Mouse (Mus musculus): Measurements from ENCODE around the gene Spc24. TPM values are rescaled to one million over a fixed set of nuclear protein-coding genes. Genes with fewer than 3 reads are reported as not detected.
A peak's percentile ranks its signal among the peaks of the same experiment; 100 is the strongest.

The Spc24 gene
- polyA plus RNA-seq, 1 experiment from 2014 or later = 89.8 TPM

DNA sequence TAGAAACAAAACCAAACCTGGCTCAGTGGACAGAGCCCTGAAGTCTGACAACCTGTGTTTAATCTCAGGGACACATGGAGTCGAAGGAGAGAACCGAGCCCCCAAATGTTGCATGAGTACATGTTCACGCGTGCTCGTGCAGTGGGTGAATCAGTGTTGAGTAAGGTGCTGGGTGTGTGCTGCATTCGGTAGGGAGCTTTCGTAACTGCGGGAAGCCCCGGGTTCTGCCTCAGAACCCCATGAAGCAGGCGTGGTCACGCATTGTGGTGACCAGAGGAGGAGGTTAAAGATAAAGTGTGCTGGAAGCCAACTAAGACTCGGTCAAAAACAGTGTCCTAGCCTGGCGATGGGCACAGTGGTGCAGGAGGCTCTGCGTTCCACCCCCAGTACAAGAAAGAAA lies 19.7 kb downstream of the Spc24 start:
- H3K4me2 ChIP-seq = no peak overlapping the region
- H3K4me3 ChIP-seq = no peak overlapping the region
- H3K27me3 ChIP-seq = no peaks in the 10 kb centered on the region
- peaks cover 92% of the 10 kb centered on the region for H3K36me3 ChIP-seq
- H3K27ac ChIP-seq = no peak overlapping the region
- ATAC-seq (ENCODE audit: insufficient number of reproducible peaks, low FRiP score, low TSS enrichment, low read depth) = no peak
- no peak overlapping the region for H3K9ac ChIP-seq
- no peaks in the 10 kb centered on the region for H3K9me3 ChIP-seq
- H3K4me1 ChIP-seq = no peaks in the 10 kb centered on the region
- WGBS = 86% methylated on average over 14 of the region's 14 CpGs

DNA sequence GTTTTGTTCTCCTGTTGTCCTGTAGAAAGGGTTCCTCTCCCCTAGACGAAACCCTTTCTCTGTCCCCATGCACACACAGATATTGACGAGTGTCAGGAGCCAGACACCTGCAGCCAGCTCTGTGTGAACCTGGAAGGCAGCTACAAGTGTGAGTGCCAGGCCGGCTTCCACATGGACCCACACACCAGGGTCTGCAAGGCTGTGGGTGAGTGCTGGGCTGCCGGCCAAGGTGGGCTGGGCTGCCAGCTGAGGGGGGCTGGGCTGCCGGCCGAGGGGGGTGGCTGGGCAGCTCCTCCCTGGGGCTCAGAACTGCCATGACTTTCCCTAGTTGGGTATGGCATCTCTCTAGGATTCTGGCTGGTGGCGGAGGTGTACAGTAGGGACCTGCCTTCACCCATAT lies 21.3 kb downstream of the Spc24 start:
- Histone ChIP-seq H3K4me3 (no peak overlapping the region), H3K9ac (no peak overlapping the region), H3K4me2 (no peak overlapping the region), H3K9me3 (no peaks in the 10 kb centered on the region), H3K36me3 (peaks cover 92% of the 10 kb centered on the region), H3K27me3 (no peaks in the 10 kb centered on the region), H3K27ac (no peak overlapping the region), H3K4me1 (no peaks in the 10 kb centered on the region)
- ATAC-seq (ENCODE audit: insufficient number of reproducible peaks, low FRiP score, low TSS enrichment, low read depth) = no peak
- 87% methylated on average over 7 of the region's 7 CpGs for WGBS

DNA sequence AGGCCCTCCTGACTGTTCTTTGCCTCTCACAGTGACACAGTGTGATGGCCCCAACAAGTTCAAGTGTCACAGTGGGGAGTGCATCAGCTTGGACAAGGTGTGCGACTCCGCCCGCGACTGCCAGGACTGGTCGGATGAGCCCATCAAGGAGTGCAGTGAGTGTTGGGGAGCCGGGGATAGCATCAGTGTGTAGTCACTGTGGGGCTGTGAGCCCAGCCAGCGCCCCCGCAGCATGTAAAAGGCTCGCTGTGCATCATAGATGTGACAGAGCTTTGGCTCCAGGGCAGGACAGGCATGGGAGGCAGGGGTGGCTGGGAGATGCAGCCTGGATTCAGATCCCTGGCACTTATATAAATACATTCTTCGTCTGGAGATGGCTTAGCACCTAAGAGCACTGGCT lies 22.9 kb downstream of the Spc24 start:
- no peak overlapping the region for H3K9ac ChIP-seq
- no peaks in the 10 kb centered on the region for H3K4me1 ChIP-seq
- WGBS = 77% methylated on average over 10 of the region's 10 CpGs
- H3K27me3 ChIP-seq = no peaks in the 10 kb centered on the region
- peaks cover 97% of the 10 kb centered on the region for H3K36me3 ChIP-seq
- no peak overlapping the region for H3K4me3 ChIP-seq
- H3K9me3 ChIP-seq = no peaks in the 10 kb centered on the region
- no peak overlapping the region for H3K27ac ChIP-seq
- H3K4me2 ChIP-seq = no peak overlapping the region
- ATAC-seq (ENCODE audit: insufficient number of reproducible peaks, low FRiP score, low TSS enrichment, low read depth) = no peak

DNA sequence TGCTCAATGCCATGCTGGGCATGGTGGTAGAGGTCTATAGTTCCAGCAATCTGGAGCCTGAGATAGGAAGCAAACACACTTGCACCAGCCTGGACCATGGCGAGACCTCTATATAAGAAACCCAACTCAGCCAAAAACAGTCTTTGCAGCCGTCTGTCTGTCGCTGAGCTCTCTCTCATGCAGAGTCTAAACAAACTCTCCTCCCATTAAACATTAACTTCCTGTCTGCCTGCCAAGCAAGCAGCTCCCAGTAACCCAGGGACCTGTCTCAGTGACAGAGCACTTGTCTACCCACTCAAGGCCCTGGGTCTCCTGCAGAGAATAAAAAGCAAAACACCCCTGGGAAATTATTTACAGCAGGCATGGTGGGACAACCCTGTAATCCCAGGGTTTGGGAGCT lies 23.5 kb downstream of the Spc24 start:
- Histone ChIP-seq H3K4me2 (no peak overlapping the region), H3K27me3 (no peaks in the 10 kb centered on the region), H3K4me1 (no peaks in the 10 kb centered on the region), H3K4me3 (no peak overlapping the region), H3K36me3 (peaks cover 97% of the 10 kb centered on the region), H3K9me3 (no peaks in the 10 kb centered on the region), H3K27ac (no peak overlapping the region), H3K9ac (no peak overlapping the region)
- no peak for ATAC-seq (ENCODE audit: insufficient number of reproducible peaks, low FRiP score, low TSS enrichment, low read depth)
- WGBS = 85% methylated on average over 3 of the region's 3 CpGs

DNA sequence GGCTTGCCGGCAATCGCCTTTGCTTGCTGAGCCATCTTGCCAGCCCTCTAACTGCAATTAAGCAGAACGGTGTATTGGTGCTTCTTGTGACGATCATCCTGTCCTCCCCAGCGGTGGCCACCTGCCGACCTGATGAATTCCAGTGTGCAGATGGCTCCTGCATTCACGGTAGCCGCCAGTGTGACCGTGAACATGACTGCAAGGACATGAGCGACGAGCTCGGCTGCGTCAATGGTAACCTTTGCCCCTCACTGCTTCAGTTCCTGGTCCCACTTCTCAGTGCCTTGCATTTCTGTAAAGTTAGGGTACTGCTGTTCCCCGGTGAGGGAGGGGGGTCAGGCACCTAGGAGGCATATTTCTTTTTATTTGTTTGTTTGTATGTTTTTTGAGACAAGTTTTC lies 25.0 kb downstream of the Spc24 start:
- no peaks in the 10 kb centered on the region for H3K27me3 ChIP-seq
- ATAC-seq (ENCODE audit: insufficient number of reproducible peaks, low FRiP score, low TSS enrichment, low read depth) = no peak
- peaks cover 97% of the 10 kb centered on the region for H3K36me3 ChIP-seq
- H3K27ac ChIP-seq = no peak overlapping the region
- no peak overlapping the region for H3K4me3 ChIP-seq
- no peaks in the 10 kb centered on the region for H3K9me3 ChIP-seq
- no peak overlapping the region for H3K4me2 ChIP-seq
- WGBS = 92% methylated on average over 14 of the region's 14 CpGs
- no peak overlapping the region for H3K9ac ChIP-seq
- H3K4me1 ChIP-seq = no peaks in the 10 kb centered on the region

DNA sequence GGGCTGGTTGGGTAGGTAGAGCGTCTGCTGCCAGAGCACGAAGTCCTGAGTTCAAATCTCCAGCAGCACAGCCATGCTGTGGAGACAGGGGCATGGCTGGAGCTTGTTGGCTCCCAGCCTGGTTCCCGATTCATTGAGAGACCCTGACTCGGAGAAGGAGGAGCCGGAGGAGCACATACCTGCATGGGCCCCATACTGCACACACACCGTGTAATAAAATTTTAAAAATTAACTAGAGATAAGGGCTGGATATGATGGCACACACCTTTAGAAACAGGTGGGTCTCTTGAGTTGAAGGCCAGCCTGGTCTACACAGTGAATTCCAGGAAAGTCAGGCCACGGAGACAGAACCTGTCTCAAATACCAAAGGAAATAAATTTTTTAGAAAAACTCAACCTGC lies 26.1 kb downstream of the Spc24 start:
- Histone ChIP-seq H3K27me3 (no peaks in the 10 kb centered on the region), H3K9ac (no peak overlapping the region), H3K36me3 (peaks cover 85% of the 10 kb centered on the region), H3K4me3 (no peak overlapping the region), H3K9me3 (no peaks in the 10 kb centered on the region), H3K4me1 (peaks cover 6% of the 10 kb centered on the region; the same call in 1 of the 2 replicates), H3K27ac (no peak overlapping the region), H3K4me2 (no peak overlapping the region)
- 90% methylated on average over 7 of the region's 7 CpGs for WGBS
- ATAC-seq (ENCODE audit: insufficient number of reproducible peaks, low FRiP score, low TSS enrichment, low read depth) = no peak

DNA sequence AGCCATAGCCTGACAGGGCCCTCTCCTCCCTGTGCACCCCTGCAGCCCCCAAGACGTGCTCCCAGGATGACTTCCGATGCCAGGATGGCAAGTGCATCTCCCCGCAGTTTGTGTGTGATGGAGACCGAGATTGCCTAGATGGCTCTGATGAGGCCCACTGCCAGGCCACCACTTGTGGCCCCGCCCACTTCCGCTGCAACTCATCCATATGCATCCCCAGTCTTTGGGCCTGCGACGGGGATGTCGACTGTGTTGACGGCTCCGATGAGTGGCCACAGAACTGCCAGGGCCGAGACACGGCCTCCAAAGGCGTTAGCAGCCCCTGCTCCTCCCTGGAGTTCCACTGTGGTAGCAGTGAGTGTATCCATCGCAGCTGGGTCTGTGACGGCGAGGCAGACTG lies 26.7 kb downstream of the Spc24 start:
- no peaks in the 10 kb centered on the region for H3K27me3 ChIP-seq
- ATAC-seq (ENCODE audit: insufficient number of reproducible peaks, low FRiP score, low TSS enrichment, low read depth) = no peak

DNA sequence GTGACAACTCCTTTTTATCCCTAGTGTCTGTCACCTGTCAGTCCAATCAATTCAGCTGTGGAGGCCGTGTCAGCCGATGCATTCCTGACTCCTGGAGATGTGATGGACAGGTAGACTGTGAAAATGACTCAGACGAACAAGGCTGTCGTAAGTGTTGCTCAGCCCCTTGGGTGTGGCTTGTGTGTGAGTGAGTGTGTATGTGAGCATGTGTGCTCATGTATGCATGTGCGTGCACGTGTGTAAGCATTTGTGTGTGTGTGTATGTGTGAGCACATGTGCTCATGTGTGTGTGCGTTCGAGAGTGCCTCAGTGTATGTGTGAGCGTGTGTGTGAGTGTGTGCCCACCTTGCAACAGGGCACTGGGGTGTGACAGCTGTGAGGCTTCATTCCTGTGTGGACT lies 27.8 kb downstream of the Spc24 start:
- Histone ChIP-seq H3K4me3 (no peak overlapping the region), H3K27me3 (no peaks in the 10 kb centered on the region), H3K36me3 (peaks cover 68% of the 10 kb centered on the region), H3K9ac (no peak overlapping the region), H3K4me2 (no peak overlapping the region), H3K9me3 (no peaks in the 10 kb centered on the region), H3K4me1 (peaks cover 14% of the 10 kb centered on the region; the same call in 1 of the 2 replicates), H3K27ac (no peak overlapping the region)
- ATAC-seq (ENCODE audit: insufficient number of reproducible peaks, low FRiP score, low TSS enrichment, low read depth) = no peak
- WGBS = 87% methylated on average over 9 of the region's 9 CpGs

More for the DNA sequence above, 26.7 kb downstream of the Spc24 start:
- 95% methylated on average over 17 of the region's 17 CpGs for WGBS
- H3K9ac ChIP-seq = no peak overlapping the region
- no peak overlapping the region for H3K4me2 ChIP-seq
- no peak overlapping the region for H3K4me3 ChIP-seq
- peaks cover 11% of the 10 kb centered on the region; the same call in 1 of the 2 replicates for H3K4me1 ChIP-seq
- H3K27ac ChIP-seq = no peak overlapping the region
- H3K36me3 ChIP-seq = peaks cover 80% of the 10 kb centered on the region
- no peaks in the 10 kb centered on the region for H3K9me3 ChIP-seq

DNA sequence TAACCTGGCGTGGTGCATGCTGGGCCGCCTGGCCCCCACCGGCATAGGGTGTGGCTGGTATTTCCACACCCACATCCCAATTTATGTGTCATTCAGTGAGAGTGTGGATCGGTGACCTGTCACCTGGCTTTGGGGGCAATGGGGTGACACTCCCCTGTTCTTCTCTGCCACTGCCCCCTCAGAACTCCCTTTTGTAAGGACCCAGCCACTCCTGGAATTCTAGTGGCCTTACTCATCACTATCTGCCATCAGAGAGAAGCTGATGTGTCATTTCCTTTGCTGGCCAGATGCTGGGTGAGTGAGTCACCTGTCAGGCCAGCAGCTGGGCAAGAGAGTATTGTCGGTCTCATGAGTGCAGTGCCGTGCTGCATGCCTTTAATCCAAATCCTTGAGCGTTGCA lies 30.8 kb downstream of the Spc24 start:
- H3K27ac ChIP-seq = no peak overlapping the region

DNA sequence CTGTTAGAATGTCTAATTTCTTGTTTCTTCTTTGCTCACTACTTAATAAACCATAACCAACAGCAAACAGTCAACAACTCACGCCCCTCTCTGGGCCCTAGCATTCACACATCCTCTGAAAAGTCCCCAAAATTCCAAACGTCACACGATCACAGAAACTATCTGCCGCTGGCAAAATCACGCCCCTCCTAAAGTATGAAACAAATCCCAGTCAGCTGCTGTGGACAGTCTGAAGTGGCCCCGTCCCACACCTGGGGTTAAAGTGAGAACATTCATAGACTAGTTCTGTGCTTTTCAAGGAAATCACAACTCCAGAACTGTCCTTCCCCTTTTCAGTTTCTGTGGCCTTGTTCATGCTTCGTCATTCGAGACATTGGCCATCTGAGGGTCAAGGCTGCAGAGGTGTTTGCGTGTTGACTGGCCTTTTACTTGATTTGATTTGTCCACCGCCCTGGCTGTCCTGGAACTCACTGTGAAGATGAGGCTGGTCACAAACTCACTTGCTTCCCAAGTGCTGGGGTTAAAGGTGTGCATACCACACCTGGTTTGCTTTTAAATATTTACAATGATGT lies 31.8 kb downstream of the Spc24 start:
- no peaks in the 10 kb centered on the region for H3K9me3 ChIP-seq
- H3K4me1 ChIP-seq = peaks cover 39% of the 10 kb centered on the region
- no peak overlapping the region for H3K4me3 ChIP-seq
- no peak overlapping the region for H3K27ac ChIP-seq
- peaks cover 29% of the 10 kb centered on the region for H3K36me3 ChIP-seq
- no peaks in the 10 kb centered on the region for H3K27me3 ChIP-seq
- H3K4me2 ChIP-seq = no peak overlapping the region
- ATAC-seq (ENCODE audit: insufficient number of reproducible peaks, low FRiP score, low TSS enrichment, low read depth) = no peak
- H3K9ac ChIP-seq = no peak overlapping the region
- 75% methylated on average over 10 of the region's 10 CpGs for WGBS

More for the DNA sequence above, 30.8 kb downstream of the Spc24 start:
- ATAC-seq (ENCODE audit: insufficient number of reproducible peaks, low FRiP score, low TSS enrichment, low read depth) = no peak
- H3K27me3 ChIP-seq = no peaks in the 10 kb centered on the region
- no peak overlapping the region for H3K4me3 ChIP-seq
- peaks cover 38% of the 10 kb centered on the region for H3K36me3 ChIP-seq
- H3K4me1 ChIP-seq = peaks cover 38% of the 10 kb centered on the region
- no peaks in the 10 kb centered on the region for H3K9me3 ChIP-seq
- no peak overlapping the region for H3K9ac ChIP-seq
- H3K4me2 ChIP-seq = no peak overlapping the region
- 61% methylated on average over 7 of the region's 7 CpGs for WGBS

DNA sequence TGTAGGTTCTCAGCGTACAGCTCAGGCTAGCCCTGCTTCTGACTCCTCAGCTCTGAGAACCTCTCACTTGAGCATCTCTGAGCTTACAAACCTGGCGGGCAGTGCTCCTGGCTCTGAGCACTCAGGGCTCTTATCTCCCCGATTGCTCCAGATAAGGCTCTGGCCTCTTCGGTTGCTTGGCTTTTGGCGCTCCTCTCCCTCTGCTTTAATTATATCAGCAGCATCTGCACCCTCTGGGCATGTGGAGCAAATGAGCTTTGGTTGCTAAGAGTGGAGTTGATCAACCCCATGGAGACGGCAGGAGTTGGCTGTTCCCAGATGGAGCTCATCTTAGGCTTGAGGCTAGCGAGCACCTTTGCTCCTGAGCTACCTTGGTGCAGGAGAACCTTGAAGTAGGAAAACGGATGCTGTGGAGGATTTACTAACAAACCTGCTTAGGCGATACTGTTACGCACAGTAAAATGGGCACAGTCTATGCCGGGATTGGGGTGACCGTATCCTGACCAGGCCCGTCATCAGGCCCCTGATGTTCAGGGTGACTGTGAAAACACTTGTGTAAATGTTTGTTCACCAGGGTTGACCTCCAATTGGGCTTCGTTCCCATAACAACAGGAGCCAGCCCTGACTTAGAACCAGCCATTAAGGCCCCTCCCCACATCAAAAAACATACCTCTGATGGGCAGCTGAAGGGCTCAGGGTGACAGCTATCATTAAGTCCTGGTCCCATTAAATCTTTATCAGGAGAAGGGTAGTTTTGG lies 33.7 kb downstream of the Spc24 start:
- Histone ChIP-seq H3K4me3 (no peak overlapping the region), H3K27ac (no peak overlapping the region), H3K36me3 (peaks cover 10% of the 10 kb centered on the region), H3K27me3 (no peaks in the 10 kb centered on the region), H3K4me2 (no peak overlapping the region), H3K9ac (no peak overlapping the region), H3K9me3 (no peaks in the 10 kb centered on the region), H3K4me1 (peaks cover 39% of the 10 kb centered on the region)
- WGBS = 77% methylated on average over 14 of the region's 14 CpGs
- no peak for ATAC-seq (ENCODE audit: insufficient number of reproducible peaks, low FRiP score, low TSS enrichment, low read depth)

DNA sequence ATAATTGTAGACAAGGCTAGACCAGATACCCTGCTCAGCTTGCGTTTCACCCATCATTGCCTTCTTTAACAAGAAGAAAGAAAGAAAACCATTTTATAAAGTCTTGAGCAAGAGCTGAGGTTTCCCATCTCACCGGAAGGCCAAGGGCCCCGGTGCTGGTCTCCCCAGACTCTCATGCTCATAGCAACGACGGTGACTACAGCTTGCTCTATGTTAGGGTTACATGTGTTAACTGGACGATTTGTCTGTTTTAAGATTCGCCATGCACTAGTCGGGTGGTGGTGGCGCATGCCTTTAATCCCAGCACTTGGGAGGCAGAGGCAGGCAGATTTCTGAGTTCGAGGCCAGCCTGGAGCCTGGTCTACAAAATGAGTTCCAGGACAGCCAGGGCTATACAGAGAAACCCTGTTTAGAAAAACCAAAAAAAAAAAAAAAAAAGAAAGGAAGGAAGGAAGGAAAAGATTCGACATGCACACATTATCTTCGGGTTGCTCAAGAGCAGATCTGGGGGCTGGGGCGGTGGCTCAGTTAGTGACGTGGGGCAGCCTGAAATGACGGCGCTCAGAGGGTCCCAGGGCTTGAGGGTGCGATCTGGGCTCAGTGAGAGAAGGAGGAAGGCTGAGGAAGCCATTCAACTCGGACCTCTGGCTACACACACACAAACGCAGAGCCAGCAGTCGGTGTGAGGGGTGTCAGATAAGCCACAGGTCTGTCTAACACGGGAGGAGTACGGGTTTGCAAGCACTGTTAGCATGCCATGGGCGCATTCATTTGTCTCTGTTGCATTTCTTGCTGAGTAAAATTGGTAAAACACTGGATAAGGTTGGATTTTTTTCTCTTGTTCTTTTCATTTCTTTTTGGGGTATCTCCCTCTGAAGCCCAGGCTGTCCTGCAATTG lies 34.6 kb downstream of the Spc24 start:
- WGBS = 78% methylated on average over 23 of the region's 23 CpGs
- H3K9ac ChIP-seq = peak overlapping the region; percentile 37; the same call in 1 of the 2 replicates
- peak overlapping the region; percentile 58 for H3K4me3 ChIP-seq
- H3K9me3 ChIP-seq = no peaks in the 10 kb centered on the region
- peak overlapping the region; percentile 17; the same call in 1 of the 2 replicates for H3K27ac ChIP-seq
- peaks cover 3% of the 10 kb centered on the region; the same call in 1 of the 2 replicates for H3K36me3 ChIP-seq
- ATAC-seq (ENCODE audit: insufficient number of reproducible peaks, low FRiP score, low TSS enrichment, low read depth) = no peak
- no peaks in the 10 kb centered on the region for H3K27me3 ChIP-seq
- peaks cover 43% of the 10 kb centered on the region for H3K4me1 ChIP-seq
- peak overlapping the region; percentile 61 for H3K4me2 ChIP-seq

All from limb, embryonic 15.5 days (tissue).